Mouse (Mus musculus) spleen, adult 2 months (tissue): ENCODE data around the gene Spast. TPM values are rescaled to one million over a fixed set of nuclear protein-coding genes. Genes with fewer than 3 reads are reported as not detected.

ENCODE experiments used
- DNase-seq, 2 experiments: peaks; one replicate each; pipeline versions ENCODE4 v3.0.0 to v3.0.0-alpha.2; 2012 to 2021; ENCODE audit warnings: low spot score in 2 of 2, low read depth in 1 of 2
- H3K27ac ChIP-seq: fragments of 200-500 bp; 2 replicates; pipeline ENCODE4 v1.5.1; 2012; ENCODE audit warnings: low read length, inconsistent platforms; ENCODE audit not compliant: insufficient read depth
- H3K27me3 ChIP-seq: fragments of 200-500 bp; 2 replicates; pipeline ENCODE4 v1.6.1; 2012; ENCODE audit warnings: mild to moderate bottlenecking, moderate library complexity, low read length, inconsistent platforms; ENCODE audit not compliant: control insufficient read depth, insufficient read depth
- H3K36me3 ChIP-seq: fragments of 200-500 bp; 2 replicates; pipeline ENCODE4 v1.6.1; 2012; ENCODE audit warnings: mild to moderate bottlenecking, low read length, inconsistent platforms; ENCODE audit not compliant: control insufficient read depth, insufficient read depth
- H3K4me1 ChIP-seq: fragments of 200-500 bp; 2 replicates; pipeline ENCODE4 v1.6.1; 2011; ENCODE audit warnings: inconsistent platforms; ENCODE audit not compliant: control insufficient read depth, insufficient read depth, insufficient read length
- H3K4me3 ChIP-seq: fragments of 200-500 bp; 2 replicates; pipeline ENCODE4 v1.5.1; 2011; ENCODE audit warnings: mild to moderate bottlenecking, inconsistent platforms; ENCODE audit not compliant: insufficient read depth, insufficient read length; ENCODE audit errors: extremely low read depth
- CTCF ChIP-seq: fragments of 200-500 bp; IDR thresholded peaks from 2 replicates; pipeline ENCODE4 v1.5.1; 2011; ENCODE audit warnings: mild to moderate bottlenecking, inconsistent platforms; ENCODE audit not compliant: insufficient read depth, insufficient read length, insufficient replicate concordance; ENCODE audit errors: extremely low read depth
- POLR2A ChIP-seq: fragments of 200-500 bp; IDR thresholded peaks from 2 replicates; pipeline ENCODE4 v1.6.1; 2011; ENCODE audit warnings: low read depth, low read length, inconsistent platforms
- WGBS: fragments of 180-500 bp; shearing (Covaris S2); methylation state at CpG from one replicate; pipeline ENCODE4 v1.1.7; 2018; 5-methylcytosine and 5-hydroxymethylcytosine counted together
- polyA plus RNA-seq: library from polyadenylated mRNA; depleted of rRNA; stranded (reverse); fragments of >200 nt; gene quantifications from 2 replicates; pipeline ENCODE4 v1.2.3, GENCODE M21; 2012

Spast gene
- polyA plus RNA-seq, 1 experiment: 3.0 TPM

DNA sequence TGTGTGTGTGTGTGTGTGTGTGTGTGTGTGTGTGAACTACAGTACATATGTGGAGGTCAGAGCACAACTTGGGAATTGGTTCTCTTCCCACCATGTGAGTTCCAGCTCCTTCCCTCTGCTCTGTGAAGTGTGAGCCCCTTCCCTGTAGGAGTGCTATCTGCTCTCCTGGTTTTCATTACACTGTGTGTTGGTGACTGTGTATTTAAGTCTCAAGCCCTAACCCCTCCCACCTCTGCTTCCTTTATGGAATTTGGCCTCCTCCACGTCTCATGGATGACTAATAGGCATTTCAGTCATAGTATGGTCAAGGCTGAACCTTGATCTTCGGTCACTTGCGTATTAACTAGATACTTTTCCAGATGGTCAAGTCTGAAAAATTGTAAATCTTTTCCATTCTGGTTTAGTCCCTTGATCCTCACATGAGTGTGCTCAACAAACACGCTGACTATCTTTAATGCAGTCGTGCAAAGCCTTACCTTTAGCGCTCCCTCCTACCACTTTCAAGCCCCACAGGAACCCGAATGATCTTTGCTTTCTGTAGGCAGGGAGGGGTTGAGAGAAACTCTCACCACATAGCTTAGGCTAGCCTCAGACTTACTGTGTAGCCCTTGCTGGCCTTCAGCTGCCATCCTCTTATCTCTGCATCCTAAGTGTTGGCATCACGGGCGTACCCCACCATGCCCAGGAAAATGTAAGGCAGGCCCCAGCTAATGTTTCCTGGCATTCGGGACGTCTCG, 63.9 kb downstream of the Spast start:
- H3K36me3 ChIP-seq: peaks cover 14% of the 10 kb centered on the region
- TF ChIP-seq POLR2A (no peak), CTCF (no peak)
- WGBS: 95% methylated on average over 12 of the region's 12 CpGs
- no peak overlapping the region for H3K4me3 ChIP-seq
- no peaks in the 10 kb centered on the region for H3K4me1 ChIP-seq
- no peak overlapping the region for H3K27ac ChIP-seq
- DNase-seq: no peak
- H3K27me3 ChIP-seq: no peaks in the 10 kb centered on the region

- H3K27me3 ChIP-seq: no peaks in the 10 kb centered on the region
- TF ChIP-seq POLR2A: no peak
- no peak for TF ChIP-seq CTCF
- H3K4me1 ChIP-seq: no peaks in the 10 kb centered on the region
- H3K36me3 ChIP-seq: peaks cover 18% of the 10 kb centered on the region
- no peak overlapping the region for H3K4me3 ChIP-seq
- no peak for DNase-seq
- H3K27ac ChIP-seq: no peak overlapping the region
- 93% methylated on average over 8 of the region's 8 CpGs for WGBS
Observed at GRCm38 (mm10) chr17:74406487-74406886, 67.7 kb downstream of the Spast start.

DNA sequence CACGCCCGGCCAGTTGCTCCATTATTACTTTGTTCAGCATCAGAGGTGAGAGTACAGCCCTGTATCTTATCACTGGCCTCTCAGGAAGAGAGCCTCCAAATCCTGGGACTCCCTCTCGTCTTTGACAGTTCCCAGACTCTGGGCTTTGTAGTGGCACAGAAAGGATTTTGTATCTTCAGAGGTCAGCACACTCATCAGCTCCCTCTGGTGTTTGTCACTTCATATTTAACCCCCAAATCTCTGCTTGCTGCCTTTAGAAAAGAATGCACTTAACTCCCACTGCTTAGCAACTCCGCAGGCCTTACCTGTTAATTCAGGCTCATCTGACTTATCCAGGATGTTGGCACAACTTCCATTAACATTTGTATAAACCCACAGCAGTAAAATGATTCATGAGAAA, 70.9 kb downstream of the Spast start:
- WGBS: 90% methylated on average over 4 of the region's 4 CpGs
- H3K27ac ChIP-seq: no peak overlapping the region
- H3K36me3 ChIP-seq: peaks cover 14% of the 10 kb centered on the region
- no peak overlapping the region for H3K4me3 ChIP-seq
- TF ChIP-seq CTCF: no peak
- TF ChIP-seq POLR2A: no peak
- H3K4me1 ChIP-seq: no peaks in the 10 kb centered on the region
- H3K27me3 ChIP-seq: no peaks in the 10 kb centered on the region
- DNase-seq: no peak

DNA sequence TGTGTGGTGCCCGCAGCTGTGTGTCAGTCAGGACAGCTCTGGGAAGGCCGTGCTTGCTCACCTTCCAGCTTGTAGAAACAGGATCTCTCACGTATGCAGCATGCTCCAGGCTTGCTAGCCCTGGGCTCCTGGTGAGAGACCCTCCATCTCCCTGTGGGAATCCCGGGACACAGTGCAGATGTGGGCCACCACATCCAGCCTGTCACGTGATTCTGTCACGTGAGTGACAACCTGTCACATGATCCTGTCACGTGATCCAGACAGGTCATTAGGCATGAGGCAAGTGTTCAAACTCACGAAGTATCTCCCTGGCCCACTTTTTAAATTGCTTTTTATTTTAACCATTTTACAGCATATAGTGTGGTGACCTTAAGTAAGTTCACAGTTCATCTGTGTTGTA, 74.5 kb downstream of the Spast start:
- peaks cover 12% of the 10 kb centered on the region for H3K36me3 ChIP-seq
- H3K4me1 ChIP-seq: no peaks in the 10 kb centered on the region

GRCm38 (mm10) chr17:74414671-74415070, 75.9 kb downstream of the Spast start:
- H3K4me3 ChIP-seq: no peak overlapping the region
- no peaks in the 10 kb centered on the region for H3K4me1 ChIP-seq
- H3K36me3 ChIP-seq: peaks cover 16% of the 10 kb centered on the region
- 22% methylated on average over 1 of the region's 1 CpGs for WGBS
- TF ChIP-seq CTCF (no peak), POLR2A (no peak)
- no peaks in the 10 kb centered on the region for H3K27me3 ChIP-seq
- no peak overlapping the region for H3K27ac ChIP-seq
- no peak for DNase-seq

More for the DNA sequence above, 74.5 kb downstream of the Spast start:
- WGBS: 93% methylated on average over 8 of the region's 8 CpGs
- DNase-seq: no peak
- Histone ChIP-seq H3K27ac (no peak overlapping the region), H3K27me3 (no peaks in the 10 kb centered on the region), H3K4me3 (no peak overlapping the region)
- TF ChIP-seq POLR2A (no peak), CTCF (no peak)

GRCm38 (mm10) chr17:74416841-74417360, 78.1 kb downstream of the Spast start:
- Histone ChIP-seq H3K36me3 (peaks cover 13% of the 10 kb centered on the region), H3K27ac (no peak overlapping the region), H3K4me3 (no peak overlapping the region), H3K4me1 (no peaks in the 10 kb centered on the region), H3K27me3 (no peaks in the 10 kb centered on the region)
- WGBS: 84% methylated on average over 8 of the region's 8 CpGs
- peak in 1 of 2 experiments; percentile 7 for DNase-seq
- TF ChIP-seq POLR2A: no peak
- TF ChIP-seq CTCF: no peak

GRCm38 (mm10) chr17:74418171-74418570, 79.4 kb downstream of the Spast start:
- Histone ChIP-seq H3K27me3 (no peaks in the 10 kb centered on the region), H3K36me3 (peaks cover 12% of the 10 kb centered on the region), H3K4me3 (no peak overlapping the region), H3K27ac (no peak overlapping the region), H3K4me1 (no peaks in the 10 kb centered on the region)
- TF ChIP-seq CTCF: no peak
- TF ChIP-seq POLR2A: no peak
- no peak for DNase-seq
- 92% methylated on average over 4 of the region's 4 CpGs for WGBS
